Mouse (Mus musculus) intestine, embryonic 14.5 days (tissue): Measurements from ENCODE around the gene Defb45. TPM values are rescaled to one million over a fixed set of nuclear protein-coding genes. Genes with fewer than 3 reads are reported as not detected.

Experiments
- ATAC-seq: fragments of 200-750 bp; cut with Nextera tagmentation; replicated peaks from 2 replicates; pipeline ENCODE4 v1.8.0; 2017; ENCODE audit warnings: low read depth, moderate number of reproducible peaks, moderate TSS enrichment, moderate library complexity; ENCODE audit not compliant: low FRiP score, low TSS enrichment
- DNase-seq: peaks from one replicate; pipeline ENCODE4 v3.0.0-alpha.2; 2018; ENCODE audit warnings: low spot score
- H3K27ac ChIP-seq: fragments of 300-500 bp; sonication (generic); 2 replicates; pipeline ENCODE4 v1.5.1; 2014; ENCODE audit warnings: low read depth, mild to moderate bottlenecking, control low read depth
- H3K27me3 ChIP-seq: fragments of 300-500 bp; sonication (generic); replicated peaks from 2 replicates; pipeline ENCODE4 v1.6.1; 2014; ENCODE audit warnings: low read length, control low read depth; ENCODE audit not compliant: control insufficient read depth, insufficient read depth
- H3K36me3 ChIP-seq: fragments of 300-500 bp; sonication (generic); 2 replicates; pipeline ENCODE4 v1.6.1; 2014; ENCODE audit warnings: low read length, control low read depth; ENCODE audit not compliant: control insufficient read depth, insufficient read depth
- H3K4me1 ChIP-seq: fragments of 300-500 bp; sonication (generic); replicated peaks from 2 replicates; pipeline ENCODE4 v1.6.1; 2014; ENCODE audit warnings: low read length, control low read depth, mixed read lengths; ENCODE audit not compliant: control insufficient read depth, insufficient read depth
- H3K4me2 ChIP-seq: fragments of 300-500 bp; sonication (generic); 2 replicates; pipeline ENCODE4 v1.6.1; 2014; ENCODE audit warnings: low read length
- H3K4me3 ChIP-seq: fragments of 300-500 bp; sonication (generic); 2 replicates; pipeline ENCODE4 v1.5.1; 2014; ENCODE audit warnings: low read depth, low read length, control low read depth, mixed read lengths
- H3K9ac ChIP-seq: fragments of 300-500 bp; sonication (generic); 2 replicates; pipeline ENCODE4 v1.6.1; 2014; ENCODE audit warnings: mild to moderate bottlenecking, low read length
- H3K9me3 ChIP-seq: fragments of 300-500 bp; sonication (generic); 2 replicates; pipeline ENCODE4 v1.6.1; 2016; ENCODE audit warnings: low read length, control low read depth; ENCODE audit not compliant: control insufficient read depth
- WGBS: fragments of 180-500 bp; shearing (Covaris S2); extraction: QIAGEN DNeasy Blood & Tissue Kit; methylation state at CpG from one replicate; pipeline ENCODE4 v1.1.7; 2014; 5-methylcytosine and 5-hydroxymethylcytosine counted together
- polyA plus RNA-seq: library from polyadenylated mRNA; unstranded; fragments of >200 nt; fragmentation: Nextera tagmentation; extraction: Ambion mirVana; gene quantifications from 2 replicates; pipeline ENCODE4 v1.2.1, GENCODE M21; 2014

Defb45 gene
- polyA plus RNA-seq, 1 experiment from 2014 or later, result not detected

DNA sequence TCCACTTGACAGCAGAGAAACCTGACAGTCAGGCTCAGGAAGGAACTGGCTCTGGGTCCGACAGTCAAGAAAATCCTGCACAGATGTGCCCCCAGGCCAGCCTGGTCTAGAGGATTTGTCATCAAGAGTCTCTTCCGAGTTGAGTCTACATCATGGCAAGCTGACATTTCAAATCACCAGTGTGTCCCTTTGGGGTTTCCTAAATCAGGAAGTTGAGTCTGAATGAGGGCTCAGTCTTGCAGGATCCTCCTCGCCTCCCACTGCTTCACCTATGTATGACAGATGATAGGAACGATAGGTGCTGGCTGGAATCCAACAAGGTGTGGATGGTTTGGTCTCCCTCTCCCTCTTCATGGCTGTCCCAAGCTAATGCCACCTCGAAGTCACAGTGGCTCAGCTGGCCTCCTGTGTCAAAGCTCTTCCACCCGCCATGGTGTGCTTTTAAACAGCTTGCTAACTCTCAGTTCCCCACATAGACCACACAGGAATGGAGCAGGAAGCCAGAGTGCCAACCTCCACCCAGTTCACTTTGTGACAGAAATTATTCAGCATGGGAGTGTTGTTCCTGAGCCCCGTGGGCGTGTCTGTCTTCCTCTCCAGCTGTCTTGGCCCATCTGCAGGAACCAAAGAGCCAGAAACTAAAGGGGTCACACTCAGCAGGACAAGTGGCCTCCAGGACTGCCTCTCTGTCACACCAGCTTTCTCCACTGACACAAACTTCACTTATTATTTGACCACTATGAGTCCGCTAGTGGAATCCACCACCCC is 21.4 kb upstream of the Defb45 start:
- DNase-seq (no peak), ATAC-seq (no peak)
- H3K9ac ChIP-seq, result no peak overlapping the region
- no peaks in the 10 kb centered on the region for H3K36me3 ChIP-seq
- 74% methylated on average over 9 of the region's 9 CpGs for WGBS
- no peak overlapping the region for H3K4me3 ChIP-seq
- H3K9me3 ChIP-seq, result 0 out of 2 replicates have a peak, but pooled peaks cover 3% of the 10 kb centered on the region
- H3K4me1 ChIP-seq, result no peaks in the 10 kb centered on the region
- 0 out of 2 replicates have a peak, but pooled peaks cover 4% of the 10 kb centered on the region for H3K27me3 ChIP-seq
- no peak overlapping the region for H3K27ac ChIP-seq
- H3K4me2 ChIP-seq, result no peak overlapping the region

DNA sequence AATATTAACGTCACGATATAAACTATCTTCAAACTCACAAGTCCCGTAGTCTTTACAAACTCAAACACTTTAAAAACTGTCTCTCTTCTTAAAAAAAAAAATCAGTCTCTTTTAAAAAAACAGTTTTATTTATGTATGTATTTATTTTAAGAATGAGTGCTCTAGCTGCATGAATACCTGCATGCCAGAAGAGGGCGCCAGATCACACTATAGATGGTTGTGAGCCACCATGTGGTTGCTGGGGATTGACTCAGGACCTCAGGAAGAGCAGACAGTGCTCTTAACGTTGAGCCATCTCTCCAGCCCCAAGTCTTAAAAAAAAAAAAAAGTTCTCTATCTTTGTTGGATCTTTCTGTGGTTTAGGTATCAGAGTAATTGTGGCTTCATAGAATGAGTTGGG is 18.2 kb upstream of the Defb45 start:
- Histone ChIP-seq H3K4me2 (no peak overlapping the region), H3K27ac (no peak overlapping the region), H3K4me1 (no peaks in the 10 kb centered on the region), H3K9ac (no peak overlapping the region), H3K36me3 (no peaks in the 10 kb centered on the region), H3K4me3 (no peak overlapping the region), H3K9me3 (no peaks in the 10 kb centered on the region), H3K27me3 (no peaks in the 10 kb centered on the region)
- WGBS, result 62% methylated on average over 5 of the region's 5 CpGs
- DNase-seq (no peak), ATAC-seq (no peak)

DNA sequence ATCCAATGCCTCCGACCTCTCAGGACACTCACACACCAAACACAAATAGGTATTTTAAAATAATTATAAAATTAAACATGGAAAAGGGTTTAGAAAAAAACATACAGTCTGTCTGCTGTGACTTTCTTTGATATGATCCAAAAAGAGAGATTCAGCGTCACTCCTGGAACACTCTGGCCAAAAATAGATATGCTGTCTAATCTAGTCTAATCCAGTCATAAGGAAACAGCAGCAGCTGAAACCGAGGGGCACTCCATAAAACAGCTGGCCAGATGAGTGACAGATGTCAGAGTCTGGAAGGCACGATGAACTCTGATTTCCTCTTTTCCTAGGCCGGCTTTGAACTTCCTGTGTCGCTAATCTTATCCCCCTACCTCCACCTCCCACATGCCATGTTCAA is 17.3 kb upstream of the Defb45 start:
- ATAC-seq, result no peak
- no peak overlapping the region for H3K9ac ChIP-seq
- no peak for DNase-seq
- H3K36me3 ChIP-seq, result no peaks in the 10 kb centered on the region
- no peak overlapping the region for H3K4me3 ChIP-seq
- H3K9me3 ChIP-seq, result no peaks in the 10 kb centered on the region
- H3K27me3 ChIP-seq, result no peaks in the 10 kb centered on the region
- H3K27ac ChIP-seq, result no peak overlapping the region
- no peak overlapping the region for H3K4me2 ChIP-seq
- 71% methylated on average over 6 of the region's 6 CpGs for WGBS
- H3K4me1 ChIP-seq, result no peaks in the 10 kb centered on the region

DNA sequence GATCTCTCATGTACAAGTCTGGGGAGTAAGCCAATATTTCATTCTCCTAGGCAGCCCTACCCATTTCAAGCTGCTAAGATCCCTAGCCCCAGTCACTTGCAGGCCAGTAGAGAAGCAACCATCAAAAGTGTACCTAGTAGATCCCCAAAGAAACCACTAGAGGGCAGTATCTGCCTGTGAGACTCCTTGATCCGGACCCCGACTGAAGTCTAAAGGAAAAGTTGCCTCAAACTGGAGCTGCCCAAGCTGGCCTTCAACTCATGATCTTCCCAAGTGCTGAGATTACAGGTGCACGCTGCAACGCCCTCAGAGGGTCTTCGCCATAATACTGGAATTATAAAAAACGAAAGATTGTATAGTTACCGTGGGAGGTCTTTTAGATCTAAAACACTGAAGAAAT is 16.4 kb upstream of the Defb45 start:
- H3K4me2 ChIP-seq, result no peak overlapping the region
- H3K4me3 ChIP-seq, result no peak overlapping the region
- peak; percentile 67 for DNase-seq
- H3K4me1 ChIP-seq, result no peaks in the 10 kb centered on the region
- no peak overlapping the region for H3K9ac ChIP-seq
- no peaks in the 10 kb centered on the region for H3K27me3 ChIP-seq
- no peaks in the 10 kb centered on the region for H3K9me3 ChIP-seq
- ATAC-seq, result no peak; the same call in 1 of the 2 replicates
- H3K27ac ChIP-seq, result no peak overlapping the region
- H3K36me3 ChIP-seq, result no peaks in the 10 kb centered on the region
- 12% methylated on average over 7 of the region's 7 CpGs for WGBS

DNA sequence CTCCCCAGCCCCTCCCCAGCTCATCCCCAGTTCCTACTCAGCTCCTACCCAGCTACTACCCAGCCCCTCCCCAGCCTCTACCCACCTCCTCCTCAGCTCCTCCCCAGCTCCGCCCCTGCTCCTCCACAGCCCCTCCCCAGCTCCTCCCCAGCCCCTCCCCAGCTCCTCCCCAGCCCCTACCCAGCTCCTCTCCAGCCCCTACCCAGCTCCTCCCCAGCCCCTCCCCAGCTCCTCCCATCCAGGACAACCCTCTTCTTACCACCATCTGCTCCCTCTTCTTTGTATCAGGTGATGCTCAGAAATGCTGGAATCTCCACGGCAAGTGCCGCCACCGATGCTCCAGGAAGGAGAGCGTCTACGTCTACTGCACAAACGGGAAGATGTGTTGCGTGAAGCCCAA is 13.0 kb upstream of the Defb45 start:
- Histone ChIP-seq H3K36me3 (no peaks in the 10 kb centered on the region), H3K9me3 (no peaks in the 10 kb centered on the region; the same call in 1 of the 2 replicates), H3K4me1 (no peaks in the 10 kb centered on the region), H3K27ac (no peak overlapping the region), H3K4me3 (no peak overlapping the region), H3K4me2 (no peak overlapping the region), H3K27me3 (no peaks in the 10 kb centered on the region), H3K9ac (no peak overlapping the region)
- ATAC-seq, result no peak
- no peak for DNase-seq
- 34% methylated on average over 7 of the region's 8 CpGs for WGBS

DNA sequence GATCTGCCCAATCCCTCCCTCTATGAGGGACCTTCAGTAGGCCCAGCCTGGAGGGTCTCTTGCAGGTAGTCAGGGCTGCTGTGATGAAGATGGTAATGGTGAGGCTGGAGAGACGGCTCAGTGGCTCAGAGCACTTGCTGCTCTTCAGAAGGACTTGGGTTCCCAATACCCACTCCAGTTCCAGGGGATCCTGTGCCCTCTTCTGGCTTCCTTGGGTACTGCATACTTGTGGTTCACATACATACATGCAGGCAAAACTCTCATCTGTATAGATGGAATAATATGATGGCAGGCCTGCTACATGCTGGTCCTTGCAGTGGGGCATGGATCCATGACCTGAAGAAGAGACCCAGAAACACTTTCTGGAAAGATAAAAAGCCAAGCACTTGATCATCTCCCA is 9.5 kb upstream of the Defb45 start:
- no peaks in the 10 kb centered on the region; the same call in 1 of the 2 replicates for H3K9me3 ChIP-seq
- no peak overlapping the region for H3K27ac ChIP-seq
- 92% methylated on average over 1 of the region's 1 CpGs for WGBS
- no peaks in the 10 kb centered on the region for H3K36me3 ChIP-seq
- no peaks in the 10 kb centered on the region for H3K4me1 ChIP-seq
- ATAC-seq (no peak), DNase-seq (no peak)
- no peaks in the 10 kb centered on the region for H3K27me3 ChIP-seq
- no peak overlapping the region for H3K4me2 ChIP-seq
- no peak overlapping the region for H3K9ac ChIP-seq
- no peak overlapping the region for H3K4me3 ChIP-seq

DNA sequence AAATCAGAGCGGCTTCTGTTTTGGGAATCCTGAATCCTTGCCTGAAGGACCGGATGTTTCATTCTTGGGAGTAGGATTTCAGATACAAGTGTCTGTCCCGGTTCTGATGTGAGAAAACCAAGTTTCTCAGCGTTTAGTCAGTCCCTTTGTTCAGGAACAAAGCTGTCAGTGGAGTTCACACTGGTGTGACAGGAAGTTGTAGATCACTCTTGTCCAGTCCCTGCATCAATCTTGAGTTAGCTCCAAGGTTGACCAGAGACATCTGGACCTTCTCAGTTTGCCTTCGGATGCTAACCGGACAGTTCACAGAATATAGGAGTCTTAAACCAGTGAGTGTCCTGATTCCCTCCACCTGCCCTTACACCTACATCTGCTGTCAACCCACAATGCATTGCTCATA is 8.5 kb upstream of the Defb45 start:
- WGBS, result 30% methylated on average over 6 of the region's 6 CpGs
- no peak for DNase-seq
- no peak for ATAC-seq
- no peak overlapping the region for H3K4me3 ChIP-seq
- H3K27ac ChIP-seq, result no peak overlapping the region
- no peaks in the 10 kb centered on the region for H3K36me3 ChIP-seq
- H3K9me3 ChIP-seq, result no peaks in the 10 kb centered on the region; the same call in 1 of the 2 replicates
- no peak overlapping the region for H3K9ac ChIP-seq
- no peak overlapping the region for H3K4me2 ChIP-seq
- H3K27me3 ChIP-seq, result no peaks in the 10 kb centered on the region
- no peaks in the 10 kb centered on the region for H3K4me1 ChIP-seq

DNA sequence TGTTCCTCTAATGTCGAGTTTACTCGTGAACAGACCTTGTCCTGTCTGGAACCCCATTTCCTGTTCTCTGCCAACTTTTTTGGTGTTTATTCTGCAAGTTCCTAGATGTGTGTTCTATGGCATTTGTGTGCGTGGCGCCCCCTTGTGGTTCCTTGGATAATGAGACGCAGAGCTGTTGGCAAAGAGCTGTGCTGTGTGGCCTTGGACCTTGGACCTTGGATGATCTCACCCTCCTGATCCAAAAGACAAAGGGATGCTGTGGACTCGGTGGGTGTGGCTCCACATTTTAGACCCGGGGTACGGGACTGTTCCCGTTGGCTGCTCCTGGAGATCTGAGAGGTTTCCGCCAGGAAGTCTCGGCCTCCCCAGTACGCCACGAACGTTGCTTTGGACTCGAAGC is 4.9 kb upstream of the Defb45 start, which contains the start of gene Defb36:
TSS of gene Defb36 (plus strand) at position 271 of the 400 bp plus-strand sequence.
- no peak for DNase-seq
- WGBS, result 79% methylated on average over 15 of the region's 15 CpGs

More for the DNA sequence above, 4.9 kb upstream of the Defb45 start, which contains the start of gene Defb36:
- Histone ChIP-seq H3K9me3 (no peaks in the 10 kb centered on the region; the same call in 1 of the 2 replicates), H3K4me1 (no peaks in the 10 kb centered on the region; the same call in 1 of the 2 replicates), H3K4me2 (no peak within 1 kb of the TSS), H3K36me3 (no peaks in the 10 kb centered on the region), H3K9ac (no peak within 1 kb of the TSS), H3K4me3 (no peak within 1 kb of the TSS), H3K27ac (no peak within 1 kb of the TSS), H3K27me3 (no peaks in the 10 kb centered on the region)
- ATAC-seq, result no peak
